In the genomic region with DNA sequence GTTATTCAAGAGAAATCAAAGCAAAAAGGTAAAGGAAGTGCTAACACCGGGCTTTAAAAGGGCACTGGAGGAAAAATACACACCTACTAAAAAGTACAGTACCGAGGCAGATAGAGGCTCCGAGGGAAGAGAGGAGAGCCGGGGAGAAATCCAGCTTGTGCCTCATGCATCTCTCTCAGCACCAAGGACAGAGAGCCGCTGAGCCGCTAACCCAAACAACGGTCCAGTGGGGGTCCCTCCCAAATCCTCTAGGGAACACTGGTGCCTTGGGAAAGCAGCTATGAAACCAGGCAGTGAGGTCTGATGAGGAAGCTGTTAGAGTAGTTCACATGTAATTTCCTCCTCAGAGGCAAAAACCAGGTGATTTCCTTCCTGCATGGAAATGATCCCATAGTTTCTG, we compare ENCODE assay signal across 12 mouse cellular contexts. TPM values are rescaled to one million over a fixed set of nuclear protein-coding genes. Genes with fewer than 3 reads are reported as not detected.
DNase-seq lines count a peak whose midpoint lies in the region; ATAC-seq lines count a peak whose summit lies in the region.
"Had no signal": no experiment of that assay in that cellular context is flagged by ENCODE, and none has a peak within 500 bp of the region (broad histone marks: within the 10 kb centered on the region; RNA-seq: fewer than 3 reads in every experiment).

A gene (plus strand): TSS at position 276 of the 400 bp plus-strand sequence.

- H3K27ac ChIP-seq in intestine, embryonic 14.5 days (ENCODE audit: low read depth), result no peak within 1 kb of the TSS
- H3K27ac ChIP-seq in intestine, embryonic 15.5 days, result no peak within 1 kb of the TSS
- no peak within 1 kb of the TSS for H3K27ac ChIP-seq in limb, embryonic 11.5 days (replicated peaks; ENCODE audit: low read depth, low read length)

- DNase-seq in intestine, embryonic 14.5 days (ENCODE audit: low spot score), result peak; percentile 63
- DNase-seq in R1 (ENCODE audit: low read depth, low spot score), result peak; percentile 64
- peak; percentile 58 for DNase-seq in embryo, embryonic 11 days
- DNase-seq in limb, embryonic 11.5 days (ENCODE audit: low spot score), result peak; percentile 49
- DNase-seq in thymus, postnatal 4 days, result no peak
- DNase-seq: cerebellum, postnatal 36 days; right cerebral cortex, postnatal 14 days; thymus, postnatal 25 days had no signal

- H3K4me3 ChIP-seq in intestine, embryonic 14.5 days (ENCODE audit: low read depth, low read length), result no peak within 1 kb of the TSS
- no peak within 1 kb of the TSS for H3K4me3 ChIP-seq in intestine, embryonic 15.5 days (replicated peaks)
- no peak within 1 kb of the TSS for H3K4me3 ChIP-seq in limb, embryonic 11.5 days (ENCODE audit: low read depth, low read length)
- H3K4me3 ChIP-seq: megakaryocyte, embryonic 14.5 days had no signal

- ATAC-seq in intestine, embryonic 14.5 days (replicated peaks; ENCODE audit: low FRiP score, low TSS enrichment, low read depth), result no peak
- no peak for ATAC-seq in intestine, embryonic 15.5 days
- ATAC-seq in limb, embryonic 11.5 days (ENCODE audit: insufficient number of reproducible peaks, low FRiP score, low TSS enrichment, low read depth), result no peak
- no peak for ATAC-seq in cerebellum, adult (ENCODE audit: insufficient number of reproducible peaks, low FRiP score, low TSS enrichment)
- ATAC-seq: Patski had no signal

- no peak within 1 kb of the TSS for H3K9ac ChIP-seq in intestine, embryonic 14.5 days (ENCODE audit: low read length)
- H3K9ac ChIP-seq in intestine, embryonic 15.5 days, result no peak within 1 kb of the TSS
- H3K9ac ChIP-seq in limb, embryonic 11.5 days (ENCODE audit: low read length), result no peak within 1 kb of the TSS

- H3K4me2 ChIP-seq in intestine, embryonic 14.5 days (ENCODE audit: low read length), result no peak within 1 kb of the TSS
- H3K4me2 ChIP-seq in intestine, embryonic 15.5 days (replicated peaks), result no peak within 1 kb of the TSS
- no peak within 1 kb of the TSS for H3K4me2 ChIP-seq in limb, embryonic 11.5 days (ENCODE audit: low read depth, severe bottlenecking)

- H3K36me3 ChIP-seq in intestine, embryonic 14.5 days (ENCODE audit: control insufficient read depth, insufficient read depth, low read length), result no peaks in the 10 kb centered on the region
- H3K36me3 ChIP-seq in intestine, embryonic 15.5 days, result no peaks in the 10 kb centered on the region
- H3K36me3 ChIP-seq in limb, embryonic 11.5 days (ENCODE audit: control insufficient read depth, insufficient read depth, low read length), result no peaks in the 10 kb centered on the region

- no peaks in the 10 kb centered on the region for H3K9me3 ChIP-seq in intestine, embryonic 14.5 days (ENCODE audit: control insufficient read depth, low read length)
- H3K9me3 ChIP-seq in intestine, embryonic 15.5 days, result no peaks in the 10 kb centered on the region
- H3K9me3 ChIP-seq in limb, embryonic 11.5 days (ENCODE audit: control insufficient read depth, low read length), result no peaks in the 10 kb centered on the region
- H3K9me3 ChIP-seq: megakaryocyte, embryonic 14.5 days had no signal

- 9% methylated on average over 7 of the region's 7 CpGs for WGBS in intestine, embryonic 14.5 days
- WGBS in intestine, embryonic 15.5 days, result 7% methylated on average over 7 of the region's 7 CpGs
- 10% methylated on average over 7 of the region's 7 CpGs for WGBS in limb, embryonic 11.5 days

- no peaks in the 10 kb centered on the region for H3K4me1 ChIP-seq in intestine, embryonic 14.5 days (replicated peaks; ENCODE audit: control insufficient read depth, insufficient read depth, low read length)
- H3K4me1 ChIP-seq in intestine, embryonic 15.5 days (replicated peaks), result no peaks in the 10 kb centered on the region
- H3K4me1 ChIP-seq in limb, embryonic 11.5 days (ENCODE audit: control insufficient read depth, insufficient read depth, low read length), result no peaks in the 10 kb centered on the region

- H3K27me3 ChIP-seq in intestine, embryonic 14.5 days (replicated peaks; ENCODE audit: control insufficient read depth, insufficient read depth, low read length), result no peaks in the 10 kb centered on the region
- H3K27me3 ChIP-seq in intestine, embryonic 15.5 days (replicated peaks), result no peaks in the 10 kb centered on the region
- H3K27me3 ChIP-seq in limb, embryonic 11.5 days (ENCODE audit: control insufficient read depth, insufficient read depth, low read length), result no peaks in the 10 kb centered on the region
- H3K27me3 ChIP-seq: megakaryocyte, embryonic 14.5 days had no signal

RNA-seq across cellular contexts. Expression of the gene that starts here (rescaled TPM):
- not detected in 2 replicates for polyA plus RNA-seq in intestine, embryonic 14.5 days (2014; fragmentation: Nextera tagmentation; extraction: Ambion mirVana)
- polyA plus RNA-seq in intestine, embryonic 15.5 days (2015; fragmentation: Nextera tagmentation; extraction: Ambion mirVana), result not detected in 2 replicates
- polyA plus RNA-seq in limb, embryonic 11.5 days (2014; fragmentation: Nextera tagmentation; extraction: Ambion mirVana), result not detected in 2 replicates
- polyA plus RNA-seq: Patski had no signal

Comparison
In these comparisons a context has a peak if more than half of its experiments do, and no peak if none do; other contexts are left out.
1. Peak in DNase-seq in intestine, embryonic 14.5 days; RNA of the gene not detected or under 1 TPM.
2. Peak in DNase-seq in limb, embryonic 11.5 days; RNA of the gene not detected or under 1 TPM.